Mouse (Mus musculus) heart, embryonic 12.5 days (tissue): ENCODE data around the gene Acaca. TPM values are rescaled to one million over a fixed set of nuclear protein-coding genes. Genes with fewer than 3 reads are reported as not detected.

Source experiments
- ATAC-seq: fragments of 200-750 bp; cut with Nextera tagmentation; 2 replicates; pipeline ENCODE4 v1.8.0; 2017; ENCODE audit warnings: moderate TSS enrichment, moderate library complexity; ENCODE audit not compliant: insufficient number of reproducible peaks, low FRiP score
- H3K27ac ChIP-seq: fragments of 300-500 bp; sonication (generic); 2 replicates; pipeline ENCODE4 v1.5.1; 2016; ENCODE audit warnings: mild to moderate bottlenecking, moderate library complexity; ENCODE audit not compliant: poor library complexity, severe bottlenecking
- H3K27me3 ChIP-seq: fragments of 300-500 bp; sonication (generic); replicated peaks from 2 replicates; pipeline ENCODE4 v1.6.1; 2016; ENCODE audit warnings: mild to moderate bottlenecking, moderate library complexity
- H3K36me3 ChIP-seq: fragments of 300-500 bp; sonication (generic); 2 replicates; pipeline ENCODE4 v1.6.1; 2016; ENCODE audit warnings: mild to moderate bottlenecking, moderate library complexity
- H3K4me1 ChIP-seq: fragments of 300-500 bp; sonication (generic); replicated peaks from 2 replicates; pipeline ENCODE4 v1.6.1; 2016; ENCODE audit warnings: mild to moderate bottlenecking
- H3K4me2 ChIP-seq: fragments of 300-500 bp; sonication (generic); 2 replicates; pipeline ENCODE4 v1.6.1; 2016; ENCODE audit warnings: mild to moderate bottlenecking, moderate library complexity
- H3K4me3 ChIP-seq: fragments of 300-500 bp; sonication (generic); 2 replicates; pipeline ENCODE4 v1.5.1; 2016; ENCODE audit warnings: mild to moderate bottlenecking
- H3K9ac ChIP-seq: fragments of 300-500 bp; sonication (generic); 2 replicates; pipeline ENCODE4 v1.6.1; 2016; ENCODE audit warnings: mild to moderate bottlenecking, moderate library complexity
- H3K9me3 ChIP-seq: fragments of 300-500 bp; sonication (generic); replicated peaks from 2 replicates; pipeline ENCODE4 v1.6.1; 2016; ENCODE audit warnings: mild to moderate bottlenecking, moderate library complexity
- WGBS: fragments of 180-500 bp; shearing (Covaris S2); methylation state at CpG from one replicate; pipeline ENCODE4 v1.1.7; 2016; 5-methylcytosine and 5-hydroxymethylcytosine counted together
- polyA plus RNA-seq: library from polyadenylated mRNA; unstranded; fragments of >200 nt; fragmentation: Nextera tagmentation; extraction: Ambion mirVana; gene quantifications from 2 replicates; pipeline ENCODE4 v1.2.1, GENCODE M21; 2016

Acaca gene
- polyA plus RNA-seq, 1 experiment from 2014 or later = 15.4 TPM

DNA sequence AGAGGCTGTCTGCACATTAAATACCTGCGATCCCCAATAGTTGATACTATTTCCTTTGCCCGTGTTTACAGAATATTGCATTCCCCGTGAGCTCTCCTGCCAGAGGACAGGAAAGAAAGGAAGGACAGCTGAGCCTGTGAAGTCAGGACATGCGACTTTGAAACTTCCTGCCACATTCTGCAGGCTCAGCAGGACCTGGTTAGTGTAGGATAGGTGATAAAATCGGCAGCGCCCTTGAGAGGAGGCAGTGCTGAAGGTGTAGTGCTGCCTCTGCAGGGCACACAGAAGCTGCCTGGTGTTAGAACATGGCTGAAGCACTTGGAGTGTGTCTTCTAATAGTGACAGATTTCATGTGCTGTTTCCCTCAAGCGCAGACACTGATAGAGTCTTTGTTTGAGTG, 264.1 kb downstream of the Acaca start:
- no peaks in the 10 kb centered on the region for H3K9me3 ChIP-seq
- H3K36me3 ChIP-seq = peaks cover 23% of the 10 kb centered on the region
- no peak overlapping the region for H3K4me3 ChIP-seq
- H3K4me2 ChIP-seq = no peak overlapping the region
- ATAC-seq = no peak
- H3K27me3 ChIP-seq = no peaks in the 10 kb centered on the region
- H3K27ac ChIP-seq = no peak overlapping the region; the same call in 1 of the 2 replicates
- peaks cover 33% of the 10 kb centered on the region for H3K4me1 ChIP-seq
- H3K9ac ChIP-seq = no peak overlapping the region
- 31% methylated on average over 7 of the region's 7 CpGs for WGBS

- ATAC-seq = no peak
- peaks cover 25% of the 10 kb centered on the region for H3K4me1 ChIP-seq
- H3K27me3 ChIP-seq = no peaks in the 10 kb centered on the region
- H3K36me3 ChIP-seq = peaks cover 23% of the 10 kb centered on the region
- H3K9me3 ChIP-seq = no peaks in the 10 kb centered on the region
- no peak overlapping the region for H3K9ac ChIP-seq
- H3K4me2 ChIP-seq = no peak overlapping the region
- no peak overlapping the region for H3K4me3 ChIP-seq
- WGBS = 52% methylated on average over 1 of the region's 1 CpGs
- H3K27ac ChIP-seq = no peak overlapping the region
These were observed 265.5 kb downstream of the Acaca start for GRCm38 (mm10) chr11:84395010-84395409.

GRCm38 (mm10) chr11:84406733-84407132, 277.3 kb downstream of the Acaca start:
- Histone ChIP-seq H3K4me1 (peaks cover 31% of the 10 kb centered on the region), H3K9me3 (peaks cover 8% of the 10 kb centered on the region), H3K27ac (no peak overlapping the region), H3K4me2 (no peak overlapping the region), H3K27me3 (no peaks in the 10 kb centered on the region), H3K9ac (no peak overlapping the region), H3K4me3 (no peak overlapping the region), H3K36me3 (no peaks in the 10 kb centered on the region)
- ATAC-seq = no peak
- 90% methylated on average over 4 of the region's 4 CpGs for WGBS

DNA sequence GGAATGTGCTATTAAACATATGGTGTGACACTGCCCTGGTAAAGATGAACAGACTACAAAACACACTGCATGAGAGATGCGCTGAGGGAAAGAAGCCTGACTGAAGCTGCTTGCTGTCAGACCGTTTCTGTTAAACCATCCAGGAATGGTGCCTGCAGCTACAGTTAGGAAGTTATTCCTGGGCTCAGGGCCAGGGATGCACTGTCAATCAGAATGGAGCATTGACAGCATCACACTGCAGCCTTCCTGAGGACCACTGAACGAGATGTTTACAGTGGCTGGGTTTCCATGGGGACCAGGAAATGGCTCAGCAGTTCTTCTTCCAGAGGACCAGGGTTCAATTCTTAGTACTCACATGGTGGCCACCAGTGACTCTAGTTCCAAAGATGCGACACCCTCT, 280.9 kb downstream of the Acaca start:
- no peak for ATAC-seq
- Histone ChIP-seq H3K4me2 (no peak overlapping the region), H3K27ac (no peak overlapping the region), H3K9me3 (peaks cover 8% of the 10 kb centered on the region), H3K4me3 (no peak overlapping the region), H3K27me3 (0 out of 2 replicates have a peak, but pooled peaks cover 3% of the 10 kb centered on the region), H3K4me1 (peaks cover 32% of the 10 kb centered on the region), H3K36me3 (no peaks in the 10 kb centered on the region), H3K9ac (no peak overlapping the region)
- 59% methylated on average over 4 of the region's 4 CpGs for WGBS

- no peak overlapping the region for H3K4me2 ChIP-seq
- peaks cover 32% of the 10 kb centered on the region for H3K4me1 ChIP-seq
- no peaks in the 10 kb centered on the region for H3K36me3 ChIP-seq
- 57% methylated on average over 7 of the region's 7 CpGs for WGBS
- peaks cover 8% of the 10 kb centered on the region for H3K9me3 ChIP-seq
- no peak overlapping the region for H3K9ac ChIP-seq
- no peak for ATAC-seq
- H3K4me3 ChIP-seq = no peak overlapping the region
- no peak overlapping the region for H3K27ac ChIP-seq
- 0 out of 2 replicates have a peak, but pooled peaks cover 3% of the 10 kb centered on the region for H3K27me3 ChIP-seq
These were observed 281.6 kb downstream of the Acaca start for GRCm38 (mm10) chr11:84410879-84411641.

DNA sequence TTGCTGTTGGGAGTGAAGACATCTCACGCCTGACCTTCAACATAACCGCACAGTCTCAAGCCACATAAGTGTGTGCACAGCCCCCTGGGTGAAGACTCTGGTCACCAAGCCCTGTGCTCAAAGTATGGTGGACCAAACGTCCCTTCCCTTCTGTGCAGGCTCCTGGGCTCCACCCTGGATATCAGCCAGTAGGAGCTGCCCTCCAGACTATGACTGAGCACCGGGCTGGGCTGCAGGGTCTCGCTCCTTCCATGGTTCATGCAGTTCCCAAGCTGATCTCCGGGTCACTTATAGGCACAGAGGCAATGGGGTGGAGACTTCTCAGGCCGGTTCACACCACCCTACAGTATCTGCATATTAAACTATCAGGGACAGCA, 282.2 kb downstream of the Acaca start:
- no peak overlapping the region for H3K27ac ChIP-seq
- H3K27me3 ChIP-seq = 0 out of 2 replicates have a peak, but pooled peaks cover 3% of the 10 kb centered on the region
- H3K9ac ChIP-seq = no peak overlapping the region
- WGBS = 62% methylated on average over 7 of the region's 7 CpGs
- no peaks in the 10 kb centered on the region for H3K36me3 ChIP-seq
- ATAC-seq = peak; percentile 26; the same call in 1 of the 2 replicates
- no peak overlapping the region for H3K4me2 ChIP-seq
- H3K4me3 ChIP-seq = no peak overlapping the region
- peaks cover 3% of the 10 kb centered on the region for H3K9me3 ChIP-seq
- peaks cover 32% of the 10 kb centered on the region for H3K4me1 ChIP-seq

DNA sequence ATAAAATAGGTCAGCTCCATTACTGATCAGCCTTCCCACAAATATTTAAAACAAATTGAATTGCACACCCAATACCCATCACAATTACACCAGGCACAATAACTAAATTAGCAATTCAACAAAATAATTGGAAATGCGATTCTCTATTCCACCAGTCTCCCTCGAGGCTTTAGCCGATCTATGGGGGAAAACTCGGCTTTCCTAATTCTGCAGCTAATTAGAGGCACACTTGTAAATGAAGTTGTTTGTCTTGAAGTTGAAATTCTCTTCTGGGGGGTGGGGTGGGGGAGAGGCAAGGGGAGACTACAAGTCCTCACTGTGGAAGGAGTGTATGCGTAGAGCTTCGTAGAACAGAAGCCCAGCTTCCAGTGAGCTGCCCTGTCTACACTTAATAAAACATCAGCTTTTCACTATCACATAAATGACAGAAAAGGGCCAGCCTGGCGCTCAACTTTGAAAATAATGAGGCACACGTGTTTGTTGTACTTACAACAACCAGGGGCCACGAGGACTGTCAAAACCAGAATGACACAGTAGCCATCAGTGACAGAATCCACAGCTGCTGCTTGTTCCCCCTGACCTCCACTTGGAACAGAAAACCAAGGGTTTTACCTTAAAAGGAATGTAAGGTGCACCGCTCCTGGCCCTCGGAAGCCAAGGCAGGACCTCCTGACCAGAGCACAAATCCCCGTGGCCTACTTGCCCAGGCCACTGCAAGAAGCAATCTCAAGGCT, 282.9 kb downstream of the Acaca start:
- Histone ChIP-seq H3K9ac (no peak overlapping the region), H3K27ac (no peak overlapping the region), H3K9me3 (no peaks in the 10 kb centered on the region), H3K4me3 (no peak overlapping the region), H3K36me3 (no peaks in the 10 kb centered on the region), H3K4me1 (peaks cover 32% of the 10 kb centered on the region), H3K4me2 (no peak overlapping the region), H3K27me3 (0 out of 2 replicates have a peak, but pooled peaks cover 3% of the 10 kb centered on the region)
- no peak for ATAC-seq
- WGBS = 67% methylated on average over 12 of the region's 12 CpGs

DNA sequence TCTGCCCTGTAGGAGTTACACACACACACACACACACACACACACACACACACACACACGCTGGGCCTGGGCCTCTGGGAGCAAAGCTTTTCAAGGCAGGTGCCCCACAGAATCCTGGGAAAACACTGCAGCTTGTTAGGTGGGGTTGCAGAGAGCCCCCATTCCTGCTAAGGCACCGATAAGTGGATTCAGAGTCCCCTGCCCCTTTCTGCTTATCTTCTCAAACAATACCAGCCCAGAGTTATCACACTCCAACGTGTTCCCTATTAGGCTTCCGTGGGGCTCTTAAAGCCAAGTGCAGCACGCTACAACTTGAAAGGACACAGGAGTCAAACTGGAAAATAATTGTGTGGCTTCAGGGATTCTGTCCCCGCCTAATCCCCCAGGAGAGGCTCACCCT, 283.6 kb downstream of the Acaca start:
- Histone ChIP-seq H3K9ac (no peak overlapping the region), H3K4me2 (peak overlapping the region; percentile 28; the same call in 1 of the 2 replicates), H3K27ac (peak overlapping the region; percentile 19; the same call in 1 of the 2 replicates), H3K36me3 (no peaks in the 10 kb centered on the region), H3K9me3 (no peaks in the 10 kb centered on the region), H3K27me3 (0 out of 2 replicates have a peak, but pooled peaks cover 3% of the 10 kb centered on the region), H3K4me1 (peaks cover 32% of the 10 kb centered on the region), H3K4me3 (no peak overlapping the region)
- 23% methylated on average over 6 of the region's 6 CpGs for WGBS
- ATAC-seq = peak; percentile 44; the same call in 1 of the 2 replicates

- Histone ChIP-seq H3K4me2 (no peak overlapping the region), H3K27me3 (no peaks in the 10 kb centered on the region), H3K4me3 (no peak overlapping the region), H3K9me3 (no peaks in the 10 kb centered on the region), H3K36me3 (no peaks in the 10 kb centered on the region), H3K4me1 (peaks cover 12% of the 10 kb centered on the region), H3K9ac (no peak overlapping the region), H3K27ac (no peak overlapping the region)
- WGBS = 85% methylated on average over 6 of the region's 6 CpGs
- ATAC-seq = no peak
These were observed 291.3 kb downstream of the Acaca start for GRCm38 (mm10) chr11:84420779-84421178.

GRCm38 (mm10) chr11:84425736-84426632, 296.5 kb downstream of the Acaca start:
- Histone ChIP-seq H3K4me2 (no peak overlapping the region), H3K4me3 (no peak overlapping the region), H3K27ac (no peak overlapping the region), H3K9me3 (no peaks in the 10 kb centered on the region), H3K27me3 (no peaks in the 10 kb centered on the region), H3K9ac (no peak overlapping the region), H3K36me3 (no peaks in the 10 kb centered on the region), H3K4me1 (peaks cover 12% of the 10 kb centered on the region)
- ATAC-seq = no peak
- WGBS = 70% methylated on average over 13 of the region's 13 CpGs

DNA sequence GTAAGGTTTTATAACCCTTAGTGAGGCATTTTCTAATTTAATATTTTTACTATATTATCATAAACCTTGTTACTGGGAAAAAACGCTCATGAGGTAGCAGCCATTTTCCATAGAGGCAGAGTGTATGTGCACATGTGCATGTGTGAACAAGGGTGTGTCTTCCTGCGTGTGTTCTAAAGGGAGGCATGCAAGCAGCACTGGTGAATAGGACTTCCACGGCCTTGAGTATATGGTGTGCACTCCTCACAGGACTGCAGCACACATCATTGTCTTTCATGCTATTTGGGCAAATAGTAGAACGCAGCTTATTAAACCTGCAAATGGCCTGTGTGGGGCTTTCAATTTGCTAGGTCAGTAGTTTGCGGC, 297.1 kb downstream of the Acaca start:
- Histone ChIP-seq H3K4me1 (peaks cover 12% of the 10 kb centered on the region), H3K4me2 (no peak overlapping the region), H3K9ac (no peak overlapping the region), H3K27me3 (no peaks in the 10 kb centered on the region), H3K4me3 (no peak overlapping the region), H3K36me3 (no peaks in the 10 kb centered on the region; the same call in 1 of the 2 replicates), H3K27ac (no peak overlapping the region), H3K9me3 (no peaks in the 10 kb centered on the region)
- no peak for ATAC-seq
- WGBS = 89% methylated on average over 5 of the region's 5 CpGs
